Mouse (Mus musculus) thymus, postnatal 25 days (tissue): ENCODE measurements around the gene Rnf121.
"Not testable (repeated sequence)": the region's sequence is repeated elsewhere in the genome, so short reads cannot be mapped to it uniquely, and the experiment has no call there.

ENCODE experiments used
- DNase-seq: peaks from one replicate; pipeline ENCODE4 v3.0.0; 2022

The Rnf121 gene

GRCm38 (mm10) chr7:102063891-102064290 is 1.4 kb downstream of the Rnf121 start:
- DNase-seq: no peak

DNA sequence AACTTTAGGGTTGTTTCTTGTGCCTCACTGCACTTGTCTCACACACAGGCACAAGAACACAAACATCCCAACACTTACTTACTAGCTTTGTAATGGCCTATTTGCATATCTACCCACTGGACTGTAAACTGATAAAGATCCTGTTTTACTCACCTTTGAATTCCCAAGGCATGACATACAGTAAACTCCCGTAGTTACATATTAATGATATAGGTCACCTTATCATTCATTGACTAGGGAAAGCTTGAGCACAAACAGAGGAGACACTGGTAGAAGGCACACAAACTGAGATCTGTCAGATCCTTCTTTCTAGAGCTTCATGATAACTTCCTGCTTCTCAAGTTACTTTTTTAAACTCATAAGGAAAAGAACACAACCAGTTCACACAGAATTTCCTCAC is 3.1 kb downstream of the Rnf121 start:
- DNase-seq: no peak

- DNase-seq: no peak
Observed at GRCm38 (mm10) chr7:102061353-102061752, 3.9 kb downstream of the Rnf121 start.

- not testable (repeated sequence) for DNase-seq
Observed at GRCm38 (mm10) chr7:102048524-102048923, 16.7 kb downstream of the Rnf121 start.

DNA sequence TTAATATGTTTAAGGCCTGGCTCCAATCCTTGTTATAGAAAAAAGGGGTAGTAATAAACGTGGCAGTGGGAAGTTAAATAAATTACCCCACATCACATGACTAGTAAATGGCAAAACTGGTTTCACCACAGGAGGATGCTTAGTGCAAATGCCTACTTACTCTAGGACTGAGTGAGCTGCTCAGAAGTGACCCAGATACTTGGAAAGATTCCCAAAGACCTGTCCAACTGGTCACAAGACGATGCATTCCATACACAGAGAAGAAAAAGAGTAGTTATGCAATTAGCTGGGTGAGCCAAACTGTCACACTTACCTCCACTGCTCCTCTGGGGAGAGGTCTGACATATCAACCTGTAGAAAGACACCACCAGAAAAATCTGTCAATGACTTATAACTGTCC is 23.0 kb downstream of the Rnf121 start:
- DNase-seq: no peak

GRCm38 (mm10) chr7:102037318-102037717 is 28.0 kb downstream of the Rnf121 start:
- no peak for DNase-seq

DNA sequence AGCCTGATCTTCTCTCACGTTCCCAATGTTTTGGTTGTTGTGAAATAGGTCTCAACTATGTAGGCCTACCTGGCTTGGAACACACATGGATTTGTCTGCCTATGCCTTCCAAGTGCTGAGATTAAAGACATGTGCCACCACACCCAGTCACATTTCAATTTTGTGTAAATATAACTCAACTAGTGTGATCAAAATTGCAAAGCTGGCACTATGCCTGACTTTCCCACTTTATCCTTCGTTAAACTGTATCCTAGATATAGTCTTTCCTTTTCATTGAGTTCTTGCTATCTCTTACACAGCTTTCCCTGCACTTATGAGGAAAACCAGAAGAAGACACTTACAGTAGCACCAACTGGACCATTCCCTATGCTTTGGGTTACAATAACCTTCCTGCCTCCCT is 29.7 kb downstream of the Rnf121 start:
- DNase-seq: no peak

DNA sequence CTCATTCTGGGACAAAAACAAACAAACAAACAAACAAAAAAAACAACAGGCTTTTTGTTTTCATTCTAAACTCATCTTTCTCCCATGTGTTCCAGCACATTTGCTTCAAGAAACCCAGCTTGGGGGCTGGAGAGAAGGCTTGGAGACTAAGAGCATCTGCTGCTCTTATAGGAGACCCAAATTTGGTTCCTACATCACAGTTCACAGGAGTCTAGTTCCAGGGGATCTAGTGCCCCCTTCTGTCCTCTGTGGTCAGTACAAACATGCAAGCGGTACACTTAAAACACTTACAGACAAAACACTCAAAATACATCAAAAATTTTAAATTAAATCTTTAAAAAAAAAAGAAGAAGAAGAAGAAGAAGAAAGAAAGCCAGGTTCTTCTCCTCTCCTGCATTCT is 30.4 kb downstream of the Rnf121 start:
- DNase-seq: no peak

GRCm38 (mm10) chr7:102025187-102026119 is 39.8 kb downstream of the Rnf121 start:
- no peak for DNase-seq

- DNase-seq: no peak
Observed at GRCm38 (mm10) chr7:102023821-102024220, 41.4 kb downstream of the Rnf121 start.

DNA sequence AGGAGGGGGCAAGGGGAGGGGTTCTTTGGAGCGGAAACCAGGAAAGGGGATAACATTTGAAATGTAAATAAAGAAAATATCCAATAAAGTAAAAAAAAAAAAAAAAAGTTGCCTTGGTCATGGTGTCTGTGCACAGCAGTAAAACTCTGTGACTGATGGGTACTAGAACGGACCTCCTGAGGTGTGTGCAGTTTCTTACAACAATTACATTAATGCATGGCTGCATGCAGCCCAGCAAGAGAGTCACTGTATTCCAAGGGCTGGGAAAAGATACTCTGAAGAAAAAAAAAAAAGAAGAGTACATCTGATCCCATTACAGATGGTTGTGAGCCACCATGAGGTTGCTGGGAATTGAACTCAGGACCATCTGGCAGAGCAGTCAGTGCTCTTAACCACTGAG is 44.3 kb downstream of the Rnf121 start:
- not testable (repeated sequence) for DNase-seq

DNA sequence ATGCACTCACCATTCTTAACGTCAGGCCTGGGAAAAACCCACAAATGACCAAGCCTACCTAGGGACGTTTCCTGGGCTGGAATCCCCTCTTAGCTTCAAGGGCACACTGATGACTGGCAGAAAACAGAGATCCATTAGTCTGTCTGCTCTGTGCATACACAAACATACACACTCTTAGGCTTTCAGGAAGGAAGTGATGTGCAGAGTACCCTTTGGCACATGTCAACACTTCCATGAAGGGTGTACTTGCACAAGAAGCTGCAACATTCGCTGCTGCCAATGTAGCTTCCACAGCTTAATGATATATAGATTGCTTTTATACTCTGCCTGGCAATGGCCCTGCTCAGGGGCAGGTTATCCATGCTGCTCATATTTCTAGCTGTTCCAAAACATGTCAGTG is 45.9 kb downstream of the Rnf121 start:
- no peak for DNase-seq

DNA sequence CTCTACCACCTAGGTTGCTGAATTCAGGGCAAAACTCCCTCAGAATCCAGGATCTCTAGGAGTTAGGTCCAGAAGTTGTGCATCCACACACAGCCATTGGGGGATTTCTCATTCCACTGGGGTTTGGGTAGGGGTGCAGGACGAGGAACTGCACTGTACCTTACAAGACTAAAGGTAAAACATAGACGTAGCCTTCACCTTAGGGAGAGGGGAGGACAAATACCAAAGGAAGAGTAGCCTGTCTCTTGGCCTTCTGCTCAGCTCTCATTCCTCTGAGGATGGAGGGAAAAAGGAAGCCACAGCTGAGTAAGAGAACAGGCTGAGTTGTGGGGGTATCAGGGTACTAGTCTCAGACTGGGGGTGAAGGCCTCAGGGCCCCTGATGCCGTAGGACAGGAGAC is 46.7 kb downstream of the Rnf121 start, which contains the start of gene Il18bp:
TSS of gene Il18bp (minus strand) at position 101 of the 400 bp plus-strand sequence.
- DNase-seq: no peak

DNA sequence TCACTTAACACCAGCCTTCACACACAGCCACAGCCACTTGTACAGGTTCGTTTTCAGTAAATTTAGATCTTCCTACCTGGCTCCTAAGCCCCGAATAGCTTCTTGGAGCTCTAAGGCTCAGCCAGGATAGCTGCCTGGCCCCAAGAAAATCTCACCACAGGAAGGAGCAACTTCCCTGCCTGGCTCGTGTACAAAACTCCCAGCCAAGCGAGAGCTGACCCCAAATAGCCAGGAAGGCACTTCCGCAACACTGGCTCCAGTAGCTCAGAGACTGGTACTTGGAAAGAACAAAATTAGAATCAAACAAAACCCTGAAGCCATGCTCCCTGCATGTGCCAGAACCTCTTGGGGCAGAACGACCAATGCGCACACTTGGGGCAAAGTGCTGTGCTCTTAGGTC is 47.2 kb downstream of the Rnf121 start:
- DNase-seq: no peak

DNA sequence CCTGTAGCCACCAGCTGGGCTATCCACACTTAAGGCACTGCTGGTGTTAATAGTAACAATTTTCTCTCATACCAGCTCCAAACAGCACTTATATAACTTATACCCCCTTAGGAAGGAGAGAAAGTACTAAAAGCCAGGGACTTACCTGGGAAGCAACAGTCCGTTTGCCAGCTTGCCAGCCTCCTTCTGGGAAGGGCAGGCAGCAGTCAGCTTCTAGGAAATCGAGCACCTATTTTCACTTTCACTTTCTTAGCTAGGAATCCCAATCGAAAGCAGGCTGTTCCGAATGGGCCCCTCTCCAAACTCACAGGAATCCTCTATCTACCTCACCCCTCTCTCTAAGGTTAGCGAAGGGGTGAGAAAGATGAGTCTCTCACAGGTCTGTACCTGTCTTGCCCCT is 47.8 kb downstream of the Rnf121 start:
- no peak for DNase-seq

DNA sequence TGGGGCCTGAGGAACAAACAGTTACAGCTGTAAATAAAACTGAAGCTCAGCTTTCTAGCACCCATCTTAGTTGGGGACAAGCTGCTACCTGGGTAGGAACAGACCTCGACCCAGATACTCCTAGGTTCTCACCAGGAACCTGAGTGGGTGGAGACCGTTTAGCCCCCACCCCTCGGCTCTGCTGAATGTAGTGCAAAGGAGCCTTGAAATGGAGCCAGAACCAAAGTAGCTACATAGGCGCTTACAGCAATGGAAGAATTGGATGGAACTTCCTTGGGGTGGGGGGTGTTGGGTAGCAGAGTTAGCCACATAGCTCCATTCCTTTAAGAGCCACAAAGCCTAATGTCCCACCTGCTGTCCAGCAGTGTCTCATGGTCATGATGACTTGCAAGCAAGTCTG is 48.3 kb downstream of the Rnf121 start:
- DNase-seq: no peak

DNA sequence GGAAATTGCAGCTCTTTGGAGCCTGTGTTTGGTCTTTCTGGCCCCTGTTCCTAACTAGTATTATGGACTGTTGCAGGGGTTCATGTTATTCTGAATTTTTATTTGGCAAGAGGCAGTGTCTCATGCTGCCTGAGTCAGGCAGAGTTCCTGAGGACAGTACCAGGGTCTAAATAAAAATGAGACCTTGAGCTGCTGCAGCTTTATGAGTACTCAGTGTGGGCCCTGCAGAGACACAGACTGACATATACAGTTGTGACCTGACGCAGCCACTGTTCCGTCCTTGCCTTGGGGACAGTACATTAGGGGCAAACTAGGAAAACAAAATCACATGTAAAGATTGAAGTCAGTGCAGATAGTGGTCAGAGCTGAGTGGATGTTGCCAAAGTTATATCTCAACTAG is 50.3 kb downstream of the Rnf121 start:
- DNase-seq: no peak

GRCm38 (mm10) chr7:102013416-102013815 is 51.9 kb downstream of the Rnf121 start:
- no peak for DNase-seq

DNA sequence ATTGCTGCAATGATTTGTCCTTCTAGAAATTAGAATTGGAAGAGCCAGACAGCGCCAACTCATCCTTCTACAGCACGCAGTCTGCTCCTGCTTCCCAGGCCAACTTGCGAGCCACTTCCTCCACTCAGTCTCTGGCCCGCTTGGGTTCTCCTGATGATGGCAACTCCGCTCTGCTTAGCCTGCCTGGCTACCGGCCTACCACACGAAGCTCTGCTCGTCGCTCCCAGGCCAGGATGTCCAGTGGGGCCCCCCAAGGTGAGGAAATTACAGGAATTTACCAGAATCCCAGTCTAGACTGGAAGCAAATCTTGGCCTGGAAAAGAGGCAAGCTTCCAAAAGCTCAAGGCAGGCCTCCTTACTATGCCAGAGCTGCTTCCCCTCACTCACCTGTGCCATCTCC is 53.4 kb downstream of the Rnf121 start:
- DNase-seq: no peak

- DNase-seq: no peak
Observed at GRCm38 (mm10) chr7:102006520-102006919, 58.7 kb downstream of the Rnf121 start.

DNA sequence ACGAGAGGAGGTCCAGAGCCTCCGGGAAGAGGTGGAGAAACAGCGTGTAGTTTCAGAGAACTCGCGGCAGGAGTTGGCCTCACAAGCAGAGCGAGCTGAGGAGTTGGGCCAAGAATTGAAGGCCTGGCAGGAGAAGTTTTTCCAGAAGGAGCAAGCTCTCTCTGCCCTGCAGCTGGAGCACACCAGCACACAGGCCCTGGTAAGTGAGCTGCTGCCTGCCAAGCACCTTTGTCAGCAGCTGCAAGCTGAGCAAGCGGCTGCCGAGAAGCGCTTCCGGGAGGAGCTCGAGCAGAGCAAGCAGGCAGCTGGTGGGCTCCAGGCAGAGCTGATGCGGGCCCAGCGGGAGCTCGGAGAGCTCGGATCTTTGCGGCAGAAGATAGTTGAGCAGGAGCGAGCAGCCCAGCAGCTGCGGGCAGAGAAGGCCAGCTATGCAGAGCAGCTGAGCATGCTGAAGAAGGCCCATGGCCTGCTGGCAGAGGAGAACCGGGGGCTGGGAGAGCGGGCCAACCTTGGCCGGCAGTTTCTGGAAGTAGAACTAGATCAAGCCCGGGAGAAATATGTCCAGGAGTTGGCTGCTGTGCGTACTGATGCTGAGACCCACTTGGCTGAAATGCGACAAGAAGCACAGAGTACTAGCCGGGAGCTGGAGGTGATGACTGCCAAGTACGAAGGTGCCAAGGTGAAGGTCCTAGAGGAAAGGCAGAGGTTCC is 64.2 kb downstream of the Rnf121 start:
- no peak for DNase-seq

DNA sequence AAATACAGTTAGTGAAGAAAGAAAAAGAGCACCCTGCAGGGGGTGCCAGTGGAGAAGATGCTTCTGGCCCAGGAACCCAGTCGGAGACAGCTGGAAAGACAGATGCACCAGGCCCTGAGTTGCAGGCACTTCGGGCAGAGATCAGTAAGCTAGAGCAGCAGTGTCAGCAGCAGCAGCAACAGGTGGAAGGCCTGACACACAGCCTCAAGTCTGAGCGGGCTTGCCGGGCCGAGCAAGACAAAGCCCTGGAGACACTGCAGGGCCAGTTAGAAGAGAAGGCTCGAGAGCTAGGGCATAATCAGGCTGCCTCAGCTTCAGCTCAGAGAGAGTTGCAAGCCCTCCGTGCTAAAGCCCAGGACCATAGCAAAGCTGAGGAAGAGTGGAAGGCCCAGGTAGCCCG is 65.0 kb downstream of the Rnf121 start:
- DNase-seq: no peak

DNA sequence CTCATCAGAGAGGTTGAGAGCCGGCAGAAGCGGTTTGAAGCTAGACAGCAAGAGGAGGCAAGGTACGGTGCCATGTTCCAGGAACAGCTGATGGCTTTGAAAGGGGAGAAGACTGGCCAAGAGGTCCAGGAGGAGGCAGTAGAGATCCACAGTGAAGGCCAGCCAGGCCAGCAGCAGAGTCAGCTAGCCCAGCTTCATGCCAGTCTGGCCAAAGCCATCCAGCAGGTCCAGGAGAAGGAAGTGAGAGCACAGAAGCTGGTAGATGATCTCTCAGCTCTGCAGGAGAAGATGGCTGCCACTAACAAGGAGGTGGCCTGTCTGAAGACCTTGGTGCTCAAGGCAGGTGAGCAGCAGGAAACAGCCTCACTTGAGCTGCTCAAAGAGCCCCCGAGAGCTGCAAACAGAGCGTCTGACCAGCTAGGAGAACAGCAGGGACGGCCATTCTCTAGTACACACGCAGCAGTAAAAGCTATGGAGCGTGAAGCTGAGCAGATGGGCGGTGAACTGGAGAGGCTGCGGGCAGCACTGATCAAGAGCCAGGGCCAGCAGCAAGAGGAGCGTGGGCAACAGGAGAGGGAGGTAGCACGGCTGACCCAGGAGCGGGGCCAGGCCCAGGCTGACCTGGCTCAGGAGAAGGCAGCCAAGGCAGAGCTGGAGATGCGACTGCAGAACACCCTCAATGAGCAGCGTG is 65.7 kb downstream of the Rnf121 start:
- no peak for DNase-seq
